Mouse (Mus musculus): ENCODE results near the gene Flvcr2. TPM values are rescaled to one million over a fixed set of nuclear protein-coding genes. Genes with fewer than 3 reads are reported as not detected.
"Not testable (repeated sequence)": the region's sequence is repeated elsewhere in the genome, so short reads cannot be mapped to it uniquely, and the experiment has no call there.

Flvcr2 gene
- 4.3 and 4.9 TPM in 2 replicates for polyA plus RNA-seq (2015; fragmentation: Nextera tagmentation; extraction: Ambion mirVana)

DNA sequence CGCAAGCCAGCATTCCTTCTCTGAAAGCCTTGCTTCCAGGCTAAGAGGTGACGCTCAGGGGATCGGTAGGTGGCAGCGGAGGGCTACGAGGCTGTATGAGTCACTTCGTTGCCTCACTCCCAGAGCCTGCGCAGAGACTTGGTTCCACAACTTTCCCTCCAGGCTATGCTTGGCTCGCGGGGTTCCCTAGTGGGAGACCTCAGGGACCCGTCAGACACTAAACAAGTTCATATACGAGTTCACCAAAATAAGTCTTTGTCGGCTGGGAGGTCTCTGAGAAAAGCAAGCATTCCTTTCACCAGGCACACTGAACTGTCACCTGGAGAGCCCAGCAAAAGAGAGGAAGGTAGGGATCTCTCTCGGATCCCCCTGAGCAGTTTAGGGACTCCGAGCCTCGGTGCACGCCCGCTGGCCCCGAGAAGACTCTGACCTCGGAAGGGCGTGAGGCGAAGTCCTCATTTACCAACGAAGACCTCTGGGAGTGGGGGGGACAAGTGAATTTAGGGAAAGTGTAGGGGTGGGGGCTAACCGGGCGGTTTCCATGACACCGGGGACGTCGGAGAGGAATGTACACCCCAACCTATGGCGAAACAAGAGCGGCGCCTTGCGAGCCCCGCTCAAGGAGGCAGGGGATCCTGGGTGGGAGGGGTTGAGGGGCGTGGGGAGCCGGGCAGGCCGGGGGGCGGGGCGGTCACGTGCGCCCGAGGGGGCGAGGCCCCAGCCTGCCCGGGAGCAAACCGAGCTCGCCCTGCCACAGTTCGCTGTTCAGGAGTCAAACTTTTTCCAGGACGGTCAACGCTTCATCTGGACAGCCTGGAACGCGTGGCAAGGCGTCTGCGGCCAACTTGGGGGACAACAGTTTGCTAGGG is at the start of gene Flvcr2:
Gene Flvcr2 (plus strand): TSS at position 713 of the 869 bp plus-strand sequence.
- WGBS = 2% methylated on average over 45 of the region's 51 CpGs
- Histone ChIP-seq H3K9me3 (no peaks in the 10 kb centered on the region), H3K4me2 (peak within 1 kb of the TSS; percentile 81), H3K27ac (replicated peaks) (no peak within 1 kb of the TSS), H3K9ac (peak within 1 kb of the TSS; percentile 46), H3K4me1 (replicated peaks) (peaks cover 16% of the 10 kb centered on the region), H3K36me3 (no peaks in the 10 kb centered on the region), H3K4me3 (peak within 1 kb of the TSS; percentile 41), H3K27me3 (peaks cover 24% of the 10 kb centered on the region)
- ATAC-seq (ENCODE audit: low read depth) = peak; percentile 88

DNA sequence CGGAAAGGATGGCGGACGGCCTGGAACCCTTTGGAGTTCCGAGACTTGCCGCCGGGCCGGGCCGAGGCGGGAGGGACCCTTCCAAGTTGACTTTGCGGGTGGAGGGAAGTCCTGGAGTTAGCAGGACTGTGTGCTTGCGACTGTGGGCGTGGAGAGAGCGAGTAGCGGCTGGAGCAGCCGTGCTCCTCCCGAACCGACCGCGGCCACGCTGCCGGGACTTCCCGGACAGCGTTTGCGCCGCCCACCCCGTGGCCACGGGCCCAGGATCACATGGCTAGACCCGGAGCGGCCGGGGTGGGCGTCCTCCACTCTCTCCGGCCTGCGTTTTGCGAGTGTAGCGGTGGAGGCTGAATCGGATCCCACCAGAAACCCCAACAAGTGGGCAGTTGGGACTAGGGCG is 48.2 kb upstream of the Flvcr2 start:
- H3K4me3 ChIP-seq; H3K36me3 ChIP-seq; H3K27ac ChIP-seq (replicated peaks); H3K9ac ChIP-seq; H3K4me1 ChIP-seq (replicated peaks); H3K9me3 ChIP-seq; H3K27me3 ChIP-seq: not testable (repeated sequence)
- peak; percentile 67 for ATAC-seq (ENCODE audit: low read depth)
- 26% methylated on average over 13 of the region's 37 CpGs for WGBS
- peak overlapping the region; percentile 37 for H3K4me2 ChIP-seq

DNA sequence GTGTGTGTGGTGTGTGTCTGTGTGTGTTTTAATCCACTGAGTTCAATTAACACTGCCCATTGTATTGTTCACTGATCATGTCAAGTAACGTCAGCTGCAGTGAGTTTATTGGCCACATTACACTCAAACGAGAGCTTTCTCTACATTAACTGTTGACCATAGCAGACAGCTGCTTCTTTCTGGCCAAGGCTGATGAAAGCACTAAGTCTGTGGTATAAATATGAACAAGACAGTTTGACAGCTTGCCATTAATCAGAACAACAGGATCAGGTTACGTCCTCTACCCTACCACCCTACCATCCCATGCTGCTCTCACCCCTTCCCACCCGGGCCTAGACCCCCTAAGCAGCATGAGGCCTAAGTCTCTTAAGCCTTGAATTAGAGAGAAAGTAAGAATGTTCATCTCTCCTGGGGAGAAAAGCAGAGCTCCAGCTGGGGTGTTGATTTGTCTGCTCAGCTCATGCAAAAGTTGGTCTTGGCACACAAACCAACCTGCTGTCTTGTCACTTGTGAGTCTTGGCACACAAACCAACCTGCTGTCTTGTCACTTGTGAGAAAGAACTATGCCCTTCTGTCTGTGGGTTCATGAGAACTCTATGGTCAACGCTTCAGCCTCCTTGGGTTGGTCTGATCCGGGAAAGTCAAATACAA is 46.0 kb upstream of the Flvcr2 start:
- H3K36me3 ChIP-seq = no peaks in the 10 kb centered on the region
- no peak overlapping the region for H3K27ac ChIP-seq (replicated peaks)
- ATAC-seq (ENCODE audit: low read depth) = no peak
- peaks cover 4% of the 10 kb centered on the region for H3K4me1 ChIP-seq (replicated peaks)
- H3K9me3 ChIP-seq = no peaks in the 10 kb centered on the region
- peaks cover 11% of the 10 kb centered on the region; the same call in 1 of the 2 replicates for H3K27me3 ChIP-seq
- no peak overlapping the region for H3K9ac ChIP-seq
- WGBS = 63% methylated on average over 6 of the region's 6 CpGs
- H3K4me3 ChIP-seq = no peak overlapping the region
- no peak overlapping the region for H3K4me2 ChIP-seq

DNA sequence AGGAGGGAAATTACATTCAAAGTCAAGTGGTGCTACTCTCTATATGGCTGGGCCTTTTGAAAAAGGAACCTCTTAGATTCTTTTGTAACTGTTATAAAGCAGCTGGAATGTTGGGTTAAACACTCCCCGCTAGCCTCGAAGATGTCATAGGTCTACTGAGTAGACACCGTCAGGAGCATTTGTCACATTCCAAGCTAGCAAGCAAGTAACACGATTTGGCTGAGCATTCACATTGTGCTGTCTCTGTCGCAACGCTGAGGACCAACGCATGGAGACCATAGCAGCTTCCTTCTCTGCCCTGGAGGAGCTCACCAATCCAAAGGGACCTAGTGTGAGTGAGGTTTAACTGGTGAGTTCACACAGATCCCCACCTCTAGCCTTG is 45.5 kb upstream of the Flvcr2 start:
- 83% methylated on average over 7 of the region's 7 CpGs for whole genome bisulfite sequencing
- Histone ChIP-seq H3K4me1 (replicated peaks) (peaks cover 10% of the 10 kb centered on the region), H3K36me3 (no peaks in the 10 kb centered on the region), H3K4me2 (no peak overlapping the region), H3K9me3 (no peaks in the 10 kb centered on the region), H3K27ac (replicated peaks) (no peak overlapping the region), H3K4me3 (no peak overlapping the region), H3K9ac (no peak overlapping the region), H3K27me3 (peaks cover 17% of the 10 kb centered on the region; the same call in 1 of the 2 replicates)
- no peak for ATAC-seq (ENCODE audit: low read depth)

DNA sequence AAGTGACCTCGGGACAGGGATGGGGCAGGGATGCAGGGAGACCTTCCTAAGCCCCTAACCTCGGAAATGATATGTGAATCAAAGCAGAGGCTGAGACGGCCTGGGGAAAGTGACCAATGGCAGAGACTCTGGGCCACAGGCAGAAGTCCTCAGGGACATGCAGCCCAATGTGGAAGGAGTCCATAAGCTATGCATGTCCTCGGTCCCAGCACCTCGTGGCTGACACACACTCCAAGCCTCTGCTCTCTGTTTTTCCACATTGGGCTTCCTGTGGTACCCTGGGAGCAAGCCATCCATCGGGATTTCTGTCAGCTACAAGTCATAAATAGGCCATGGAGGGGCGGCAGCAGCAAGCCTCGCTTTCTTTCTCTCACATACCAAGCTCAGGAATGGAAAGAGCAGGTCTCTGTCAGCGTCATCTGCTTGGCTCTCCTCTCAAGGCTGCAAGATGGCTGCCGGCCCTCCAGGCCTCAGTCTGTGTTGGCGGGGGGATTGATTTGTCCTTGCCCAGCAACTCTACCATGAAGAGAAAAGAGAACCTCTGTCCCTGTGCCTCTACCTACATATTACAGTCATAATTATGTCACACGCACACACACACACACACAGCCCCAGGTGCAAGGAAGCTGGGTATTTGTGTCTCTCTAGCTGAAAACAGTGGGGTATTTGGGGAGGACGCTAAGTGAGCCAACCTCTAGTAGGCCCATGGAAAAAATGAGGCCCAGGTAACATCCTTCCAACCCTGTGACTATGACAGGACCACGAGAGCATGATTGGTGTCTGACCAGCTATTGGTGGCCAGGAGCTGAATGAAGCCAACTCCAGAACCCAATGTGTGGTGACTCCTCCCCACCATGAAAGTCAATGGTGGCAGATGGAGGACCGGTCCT is 43.9 kb upstream of the Flvcr2 start:
- H3K9me3 ChIP-seq = no peaks in the 10 kb centered on the region
- no peak for ATAC-seq (ENCODE audit: low read depth)
- H3K4me2 ChIP-seq = no peak overlapping the region
- H3K4me3 ChIP-seq = no peak overlapping the region
- peaks cover 13% of the 10 kb centered on the region for H3K4me1 ChIP-seq (replicated peaks)
- no peak overlapping the region for H3K9ac ChIP-seq
- H3K27ac ChIP-seq (replicated peaks) = no peak overlapping the region
- H3K36me3 ChIP-seq = no peaks in the 10 kb centered on the region
- peaks cover 32% of the 10 kb centered on the region for H3K27me3 ChIP-seq
- WGBS = 80% methylated on average over 15 of the region's 15 CpGs

DNA sequence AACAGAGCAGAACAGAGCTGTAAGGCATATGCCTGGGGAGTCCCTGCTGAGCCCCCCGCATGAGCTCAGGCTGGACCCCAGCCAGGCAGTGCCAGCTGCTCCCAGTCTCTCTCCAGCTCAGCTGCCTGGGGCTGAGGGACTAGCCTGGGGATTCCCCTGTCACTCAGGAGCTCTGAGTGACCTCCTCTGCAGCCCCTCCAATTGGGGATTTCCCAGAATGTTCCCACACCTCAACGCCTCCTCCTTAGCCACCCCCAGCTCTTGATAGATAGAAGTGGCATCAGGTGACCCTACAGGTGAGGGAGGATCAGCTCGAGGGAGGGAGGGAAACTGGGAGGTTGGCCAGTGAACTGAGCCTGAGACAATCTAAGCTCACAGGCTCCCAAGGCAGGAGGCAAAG is 42.8 kb upstream of the Flvcr2 start:
- Histone ChIP-seq H3K9ac (no peak overlapping the region), H3K27me3 (peaks cover 34% of the 10 kb centered on the region), H3K4me1 (replicated peaks) (peaks cover 13% of the 10 kb centered on the region), H3K36me3 (no peaks in the 10 kb centered on the region), H3K27ac (replicated peaks) (no peak overlapping the region), H3K4me2 (no peak overlapping the region), H3K9me3 (no peaks in the 10 kb centered on the region), H3K4me3 (no peak overlapping the region)
- no peak for ATAC-seq (ENCODE audit: low read depth)
- WGBS = 73% methylated on average over 3 of the region's 3 CpGs

DNA sequence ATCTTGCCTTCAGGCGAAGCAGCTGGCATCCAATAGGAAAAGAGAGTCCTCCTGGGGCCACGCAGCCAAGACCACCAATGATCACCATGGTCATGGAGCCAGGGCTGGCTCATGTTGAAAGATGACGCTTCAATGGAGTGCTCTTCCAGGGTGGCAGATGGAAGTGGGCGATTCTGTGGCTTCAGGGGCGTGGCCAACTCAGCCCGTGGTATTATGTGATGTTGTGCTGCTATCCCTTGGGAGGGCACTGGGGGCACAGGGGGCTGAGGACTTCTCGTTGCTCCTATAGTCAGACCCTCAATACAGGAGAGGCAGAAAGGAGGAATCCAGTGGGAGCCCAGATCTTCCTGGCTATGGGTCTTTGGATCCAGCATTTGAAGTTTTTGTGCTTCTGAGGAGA is 41.8 kb upstream of the Flvcr2 start:
- ATAC-seq (ENCODE audit: low read depth) = no peak
- Histone ChIP-seq H3K9ac (no peak overlapping the region), H3K4me2 (no peak overlapping the region), H3K27me3 (peaks cover 34% of the 10 kb centered on the region), H3K27ac (replicated peaks) (no peak overlapping the region), H3K36me3 (no peaks in the 10 kb centered on the region), H3K9me3 (no peaks in the 10 kb centered on the region), H3K4me1 (replicated peaks) (peaks cover 13% of the 10 kb centered on the region), H3K4me3 (no peak overlapping the region)
- WGBS = 63% methylated on average over 7 of the region's 7 CpGs

DNA sequence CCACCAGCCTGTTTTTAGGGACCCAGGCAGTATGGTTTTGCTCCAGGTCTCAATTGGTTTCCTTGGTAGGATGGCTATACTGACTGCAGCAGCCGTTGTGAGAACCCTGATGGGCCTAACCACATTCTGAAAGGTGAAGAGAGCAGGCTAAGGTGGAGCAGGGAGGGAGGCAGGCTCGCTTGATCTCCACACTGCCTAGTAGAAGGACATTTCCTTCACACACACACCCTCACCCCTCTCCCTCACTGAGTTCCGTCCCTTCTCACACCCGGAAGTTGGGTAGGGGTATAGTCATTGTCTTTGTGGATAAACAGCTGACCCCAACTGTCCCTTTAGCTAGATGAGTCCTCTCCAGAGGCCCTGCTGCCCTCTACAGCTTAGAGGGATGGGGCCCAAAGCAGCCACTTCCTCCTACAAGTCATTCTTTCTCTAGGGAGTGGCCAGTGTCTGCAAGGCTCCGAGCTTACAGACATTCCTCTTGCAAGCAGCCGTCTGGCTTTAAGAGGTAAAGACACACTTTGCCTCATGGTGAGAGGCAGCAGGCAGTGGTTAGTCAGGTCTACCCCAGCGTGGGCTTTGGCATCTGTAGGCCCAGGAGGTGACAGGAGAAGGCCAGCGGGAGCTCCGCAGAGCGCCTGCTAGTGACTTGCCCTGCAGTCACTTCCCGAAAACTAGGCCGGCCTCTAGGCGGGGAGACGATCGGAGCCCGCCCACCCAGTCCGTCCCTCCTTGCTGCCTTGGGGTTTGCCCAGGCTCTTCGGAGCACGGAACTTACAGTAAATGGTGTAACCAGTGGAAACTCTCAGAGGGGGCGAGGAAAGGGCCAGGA is 41.1 kb upstream of the Flvcr2 start:
- H3K4me1 ChIP-seq (replicated peaks) = peaks cover 13% of the 10 kb centered on the region
- H3K4me3 ChIP-seq = peak overlapping the region; percentile 24
- peaks cover 34% of the 10 kb centered on the region for H3K27me3 ChIP-seq
- H3K27ac ChIP-seq (replicated peaks) = no peak overlapping the region; the same call in 1 of the 2 replicates
- H3K9ac ChIP-seq = peak overlapping the region; percentile 56; the same call in 1 of the 2 replicates
- no peaks in the 10 kb centered on the region for H3K9me3 ChIP-seq
- no peak for ATAC-seq (ENCODE audit: low read depth)
- 14% methylated on average over 20 of the region's 20 CpGs for WGBS
- no peaks in the 10 kb centered on the region for H3K36me3 ChIP-seq
- H3K4me2 ChIP-seq = peak overlapping the region; percentile 52

DNA sequence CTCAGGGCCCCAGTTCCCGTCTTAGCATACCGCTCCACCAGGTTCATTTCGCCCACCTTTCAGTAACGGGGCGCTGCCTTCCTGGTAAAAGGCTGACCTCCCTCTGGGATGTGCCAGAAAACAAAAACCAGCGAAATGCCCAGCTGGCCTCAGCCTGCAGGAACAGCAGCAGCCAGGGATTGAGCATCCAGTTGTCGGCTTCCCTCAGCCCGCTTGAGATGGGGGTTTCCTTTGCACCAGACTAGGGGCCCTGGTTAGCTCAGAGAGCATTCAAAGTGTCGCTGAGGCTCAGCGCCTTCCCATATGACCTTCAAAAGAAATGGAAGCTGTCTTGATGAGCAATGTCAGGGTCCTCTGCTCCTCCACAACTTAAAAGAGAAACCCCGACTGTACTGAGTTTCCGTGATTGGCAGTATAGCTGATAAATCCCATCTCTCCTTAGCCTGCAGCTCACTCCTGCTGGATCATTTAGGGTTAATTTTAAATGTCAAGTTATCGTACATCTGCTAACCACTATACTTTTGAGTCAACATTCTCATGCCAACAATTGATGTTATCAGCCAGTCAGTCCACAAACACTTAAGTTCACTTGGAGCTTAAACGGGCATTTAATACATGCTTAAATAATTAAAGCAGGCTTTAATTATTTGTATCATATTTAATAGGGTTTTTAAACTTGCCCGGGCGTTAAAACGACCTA is 40.4 kb upstream of the Flvcr2 start:
- Histone ChIP-seq H3K27me3 (peaks cover 34% of the 10 kb centered on the region), H3K4me3 (peak overlapping the region; percentile 24), H3K36me3 (no peaks in the 10 kb centered on the region), H3K4me2 (peak overlapping the region; percentile 52), H3K4me1 (replicated peaks) (peaks cover 13% of the 10 kb centered on the region), H3K9me3 (no peaks in the 10 kb centered on the region), H3K27ac (replicated peaks) (no peak overlapping the region), H3K9ac (peak overlapping the region; percentile 56; the same call in 1 of the 2 replicates)
- 23% methylated on average over 17 of the region's 17 CpGs for WGBS
- no peak for ATAC-seq (ENCODE audit: low read depth)

DNA sequence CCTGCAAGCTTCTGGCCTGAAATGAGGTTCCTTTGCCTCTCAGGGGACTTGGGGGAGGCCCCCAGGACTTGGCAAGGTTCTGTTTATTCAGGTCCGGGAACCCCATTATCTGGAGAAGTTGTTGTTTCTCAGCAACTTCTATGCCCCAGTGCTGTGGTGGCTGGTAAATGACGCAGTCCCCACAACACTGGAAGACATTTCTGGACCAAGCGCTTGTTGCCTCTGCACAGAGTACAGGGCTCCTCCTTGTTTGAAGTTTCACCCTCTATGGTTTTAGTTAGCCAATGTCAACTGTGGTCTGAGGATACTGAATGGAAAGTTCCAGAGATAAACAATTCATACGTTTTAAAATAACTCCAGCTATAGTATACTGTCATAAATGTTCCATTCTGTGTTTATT is 39.4 kb upstream of the Flvcr2 start:
- 83% methylated on average over 4 of the region's 4 CpGs for WGBS

DNA sequence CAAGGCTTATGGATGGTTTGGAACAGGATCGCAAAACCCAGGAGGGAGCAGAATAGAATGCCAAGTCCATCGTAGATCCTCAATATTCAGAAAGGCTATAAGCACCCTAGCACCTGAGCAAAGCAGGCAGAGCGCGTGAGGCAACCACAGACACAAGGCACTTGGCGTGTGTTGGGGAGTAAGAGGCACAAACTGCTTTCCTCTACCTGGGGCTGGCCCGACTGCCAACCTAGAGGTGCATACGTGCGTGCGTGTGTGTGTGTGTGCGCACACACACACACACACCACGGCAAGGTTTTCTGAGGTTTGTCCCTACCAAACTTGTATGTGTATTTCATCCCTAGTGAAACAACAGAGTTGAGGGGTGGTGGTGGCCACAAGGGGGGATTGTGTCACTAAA is 38.9 kb upstream of the Flvcr2 start:
- no peak overlapping the region for H3K4me2 ChIP-seq
- H3K36me3 ChIP-seq = no peaks in the 10 kb centered on the region
- H3K4me1 ChIP-seq (replicated peaks) = peaks cover 13% of the 10 kb centered on the region
- no peak overlapping the region for H3K27ac ChIP-seq (replicated peaks)
- no peak for ATAC-seq (ENCODE audit: low read depth)
- H3K9me3 ChIP-seq = no peaks in the 10 kb centered on the region
- H3K4me3 ChIP-seq = no peak overlapping the region
- H3K9ac ChIP-seq = no peak overlapping the region
- WGBS = 93% methylated on average over 11 of the region's 11 CpGs
- H3K27me3 ChIP-seq = peaks cover 34% of the 10 kb centered on the region

More for the DNA sequence above, 39.4 kb upstream of the Flvcr2 start:
- H3K4me3 ChIP-seq = no peak overlapping the region
- H3K27me3 ChIP-seq = peaks cover 34% of the 10 kb centered on the region
- no peaks in the 10 kb centered on the region for H3K36me3 ChIP-seq
- H3K4me1 ChIP-seq (replicated peaks) = peaks cover 13% of the 10 kb centered on the region
- H3K9ac ChIP-seq = no peak overlapping the region
- H3K9me3 ChIP-seq = no peaks in the 10 kb centered on the region
- ATAC-seq (ENCODE audit: low read depth) = no peak
- H3K4me2 ChIP-seq = no peak overlapping the region
- no peak overlapping the region for H3K27ac ChIP-seq (replicated peaks)
